Comparison of ENCODE assay signal across 14 mouse cellular contexts in the genomic region with DNA sequence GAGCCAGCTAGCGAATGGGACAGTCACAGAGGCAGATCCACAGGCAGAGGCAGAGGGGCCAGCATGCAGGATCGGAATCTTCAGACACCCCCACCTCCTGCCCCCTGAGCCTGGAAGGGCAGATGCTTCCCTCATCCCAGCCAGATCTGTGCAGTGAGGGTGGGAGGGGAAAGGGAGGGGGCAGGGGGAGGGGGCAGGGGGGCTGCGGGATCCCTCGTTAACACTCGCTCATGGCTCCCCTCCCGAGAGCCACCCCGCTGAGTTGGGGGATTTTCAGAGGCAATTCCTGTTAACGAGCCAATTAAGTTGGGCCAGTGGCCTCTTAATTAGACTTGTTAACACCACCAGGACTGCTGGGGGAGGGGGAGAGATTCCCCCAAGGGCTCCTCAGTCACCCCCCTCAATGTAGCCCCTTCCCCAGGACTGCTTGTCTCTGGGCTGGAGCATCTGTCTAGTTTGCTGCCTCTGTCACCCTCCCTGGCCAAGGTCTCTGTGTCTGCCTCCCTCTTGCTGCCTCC. TPM values are rescaled to one million over a fixed set of nuclear protein-coding genes. Genes with fewer than 3 reads are reported as not detected.
DNase-seq lines count a peak whose midpoint lies in the region; ATAC-seq lines count a peak whose summit lies in the region.
"Had no signal": no experiment of that assay in that cellular context is flagged by ENCODE, and none has a peak within 500 bp of the region (broad histone marks: within the 10 kb centered on the region; RNA-seq: fewer than 3 reads in every experiment).

No protein-coding gene starts in this region.

- H3K9ac ChIP-seq in heart, embryonic 12.5 days: 0 out of 2 replicates have a peak overlapping the region, but pooled peaks have one; percentile 26
- no peak overlapping the region for H3K9ac ChIP-seq in intestine, embryonic 15.5 days
- H3K9ac ChIP-seq in neural tube, embryonic 14.5 days (replicated peaks; ENCODE audit: low read depth, low read length): no peak overlapping the region
- H3K9ac ChIP-seq: liver, postnatal 0 days had no signal

- no peaks in the 10 kb centered on the region for H3K36me3 ChIP-seq in heart, embryonic 12.5 days
- H3K36me3 ChIP-seq in forebrain, embryonic 10.5 days (replicated peaks): peaks cover 90% of the 10 kb centered on the region
- H3K36me3 ChIP-seq in intestine, embryonic 15.5 days: no peaks in the 10 kb centered on the region
- H3K36me3 ChIP-seq in neural tube, embryonic 14.5 days (ENCODE audit: control insufficient read depth, insufficient read depth, low read length): no peaks in the 10 kb centered on the region

- H3K4me3 ChIP-seq in heart, embryonic 12.5 days: no peak overlapping the region
- H3K4me3 ChIP-seq in forebrain, embryonic 10.5 days: peak overlapping the region; percentile 38
- H3K4me3 ChIP-seq in intestine, embryonic 15.5 days (replicated peaks): no peak overlapping the region
- no peak overlapping the region for H3K4me3 ChIP-seq in neural tube, embryonic 14.5 days (ENCODE audit: low read depth, low read length)
- H3K4me3 ChIP-seq: myocyte had no signal

- H3K27ac ChIP-seq in heart, embryonic 12.5 days (ENCODE audit: poor library complexity, severe bottlenecking): no peak overlapping the region
- peak overlapping the region; percentile 89 for H3K27ac ChIP-seq in forebrain, embryonic 10.5 days
- H3K27ac ChIP-seq in intestine, embryonic 15.5 days: no peak overlapping the region
- H3K27ac ChIP-seq in neural tube, embryonic 14.5 days (ENCODE audit: low read depth, low read length): no peak overlapping the region

- H3K4me2 ChIP-seq in heart, embryonic 12.5 days: no peak overlapping the region
- no peak overlapping the region for H3K4me2 ChIP-seq in intestine, embryonic 15.5 days (replicated peaks)
- H3K4me2 ChIP-seq in neural tube, embryonic 14.5 days (ENCODE audit: low read depth, low read length): no peak overlapping the region

- 0 out of 2 replicates have a peak, but pooled peaks have one; percentile 13 for ATAC-seq in heart, embryonic 12.5 days (ENCODE audit: insufficient number of reproducible peaks, low FRiP score)
- ATAC-seq in intestine, embryonic 15.5 days: peak; percentile 51; the same call in 1 of the 2 replicates
- ATAC-seq in neural tube, embryonic 14.5 days (ENCODE audit: low read depth): peak; percentile 48; the same call in 1 of the 2 replicates
- ATAC-seq: CD4-positive, CD25-positive, alpha-beta regulatory T cell, adult 4 months; liver, postnatal 0 days had no signal

- intact Hi-C loops in heart, postnatal 36 days (cut with DNase I): no loop called here

- H3K27me3 ChIP-seq in heart, embryonic 12.5 days (replicated peaks): peaks cover 58% of the 10 kb centered on the region
- peaks cover 48% of the 10 kb centered on the region for H3K27me3 ChIP-seq in forebrain, embryonic 10.5 days (ENCODE audit: poor library complexity, severe bottlenecking)
- no peaks in the 10 kb centered on the region for H3K27me3 ChIP-seq in intestine, embryonic 15.5 days (replicated peaks)
- H3K27me3 ChIP-seq in neural tube, embryonic 14.5 days (ENCODE audit: control insufficient read depth, insufficient read depth, low read length): no peaks in the 10 kb centered on the region

- peaks cover 47% of the 10 kb centered on the region for H3K4me1 ChIP-seq in heart, embryonic 12.5 days (replicated peaks)
- H3K4me1 ChIP-seq in forebrain, embryonic 10.5 days: peaks cover 93% of the 10 kb centered on the region
- H3K4me1 ChIP-seq in intestine, embryonic 15.5 days (replicated peaks): peaks cover 27% of the 10 kb centered on the region
- peaks cover 35% of the 10 kb centered on the region for H3K4me1 ChIP-seq in neural tube, embryonic 14.5 days (ENCODE audit: control insufficient read depth, insufficient read depth, low read length)

- WGBS in heart, embryonic 12.5 days: 17% methylated on average over 8 of the region's 8 CpGs
- 3% methylated on average over 8 of the region's 8 CpGs for WGBS in forebrain, embryonic 10.5 days
- WGBS in intestine, embryonic 15.5 days: 21% methylated on average over 8 of the region's 8 CpGs
- 9% methylated on average over 8 of the region's 8 CpGs for WGBS in neural tube, embryonic 14.5 days

- H3K9me3 ChIP-seq in heart, embryonic 12.5 days (replicated peaks): no peaks in the 10 kb centered on the region
- H3K9me3 ChIP-seq in forebrain, embryonic 10.5 days: no peaks in the 10 kb centered on the region
- no peaks in the 10 kb centered on the region for H3K9me3 ChIP-seq in intestine, embryonic 15.5 days
- H3K9me3 ChIP-seq in neural tube, embryonic 14.5 days (ENCODE audit: control insufficient read depth, low read length): no peaks in the 10 kb centered on the region

- no peak for DNase-seq in heart, postnatal 36 days
- peak; percentile 87 for DNase-seq in forebrain, embryonic 10.5 days (ENCODE audit: extremely low spot score, low spot score)
- no peak for DNase-seq in thymus, postnatal 25 days
- no peak for DNase-seq in frontal cortex, adult 2 months (ENCODE audit: extremely low spot score in 1 of 2, low spot score in 1 of 2)
- no peak for DNase-seq in gastrocnemius, postnatal 4 days (ENCODE audit: low spot score in 2 of 2)
- DNase-seq: cerebellum, adult 9-11 months; gastrocnemius, postnatal 25 days; kidney, postnatal 36 days; liver, postnatal 0 days had no signal

RNA-seq across cellular contexts. Expression of a gene that starts 24.9 kb away (rescaled TPM):
- polyA plus RNA-seq in heart, embryonic 12.5 days (2016; fragmentation: Nextera tagmentation; extraction: Ambion mirVana): 3.7 TPM in 2 replicates
- total RNA-seq in heart, postnatal 36 days (2021): 1 to 10 TPM; 2.6 to 3.8 TPM
- polyA plus RNA-seq in forebrain, embryonic 10.5 days (2016; fragmentation: Nextera tagmentation; extraction: Ambion mirVana): 19.4 and 21.9 TPM in 2 replicates
- polyA plus RNA-seq in intestine, embryonic 15.5 days (2015; fragmentation: Nextera tagmentation; extraction: Ambion mirVana): 5.1 and 6.4 TPM in 2 replicates
- polyA plus RNA-seq in neural tube, embryonic 14.5 days (2014; fragmentation: Nextera tagmentation; extraction: Ambion mirVana): 15.6 and 19.9 TPM in 2 replicates
- 79.4 and 92.6 TPM in 2 replicates for polyA plus RNA-seq in frontal cortex, adult 2 months (2012; rRNA removed)
- 10 to 100 TPM; 40.8 to 41.9 TPM for total RNA-seq in gastrocnemius, postnatal 4 days (2021)
- polyA plus RNA-seq: CD4-positive, CD25-positive, alpha-beta regulatory T cell, adult 4 months had no signal

RNA-seq across cellular contexts. Expression of a gene that starts 27.8 kb away (rescaled TPM):
- 148 and 159 TPM in 2 replicates for polyA plus RNA-seq in heart, embryonic 12.5 days (2016; fragmentation: Nextera tagmentation; extraction: Ambion mirVana)
- total RNA-seq in heart, postnatal 36 days (2021): 10 to 100 TPM; 85.5 to 91.8 TPM
- polyA plus RNA-seq in forebrain, embryonic 10.5 days (2016; fragmentation: Nextera tagmentation; extraction: Ambion mirVana): 82.0 and 90.0 TPM in 2 replicates
- 127 and 129 TPM in 2 replicates for polyA plus RNA-seq in intestine, embryonic 15.5 days (2015; fragmentation: Nextera tagmentation; extraction: Ambion mirVana)
- polyA plus RNA-seq in neural tube, embryonic 14.5 days (2014; fragmentation: Nextera tagmentation; extraction: Ambion mirVana): 26.2 and 47.2 TPM in 2 replicates
- 37.0 and 38.1 TPM in 2 replicates for polyA plus RNA-seq in frontal cortex, adult 2 months (2012; rRNA removed)
- total RNA-seq in gastrocnemius, postnatal 4 days (2021): 100 to 1,000 TPM in 1 of 2 experiments, 10 to 100 TPM in 1; 85.8 to 111 TPM

RNA-seq across cellular contexts. Expression of a gene that starts 31.9 kb away (rescaled TPM):
- 4.4 and 4.9 TPM in 2 replicates for polyA plus RNA-seq in heart, embryonic 12.5 days (2016; fragmentation: Nextera tagmentation; extraction: Ambion mirVana)
- total RNA-seq in heart, postnatal 36 days (2021): 1 to 10 TPM; 9.1 to 9.9 TPM
- polyA plus RNA-seq in forebrain, embryonic 10.5 days (2016; fragmentation: Nextera tagmentation; extraction: Ambion mirVana): 19.7 and 21.3 TPM in 2 replicates
- polyA plus RNA-seq in intestine, embryonic 15.5 days (2015; fragmentation: Nextera tagmentation; extraction: Ambion mirVana): 10.8 and 11.2 TPM in 2 replicates
- polyA plus RNA-seq in neural tube, embryonic 14.5 days (2014; fragmentation: Nextera tagmentation; extraction: Ambion mirVana): 109 and 134 TPM in 2 replicates
- 111 and 117 TPM in 2 replicates for polyA plus RNA-seq in frontal cortex, adult 2 months (2012; rRNA removed)
- 10 to 100 TPM; 29.0 to 37.6 TPM for total RNA-seq in gastrocnemius, postnatal 4 days (2021)
- polyA plus RNA-seq: CD4-positive, CD25-positive, alpha-beta regulatory T cell, adult 4 months had no signal

RNA-seq across cellular contexts. Expression of a gene that starts 41.3 kb away (rescaled TPM):
- polyA plus RNA-seq in heart, embryonic 12.5 days (2016; fragmentation: Nextera tagmentation; extraction: Ambion mirVana): 39.7 and 40.9 TPM in 2 replicates
- 10 to 100 TPM; 31.6 to 32.3 TPM for total RNA-seq in heart, postnatal 36 days (2021)
- polyA plus RNA-seq in forebrain, embryonic 10.5 days (2016; fragmentation: Nextera tagmentation; extraction: Ambion mirVana): 97.3 and 98.1 TPM in 2 replicates
- 58.8 and 65.0 TPM in 2 replicates for polyA plus RNA-seq in intestine, embryonic 15.5 days (2015; fragmentation: Nextera tagmentation; extraction: Ambion mirVana)
- 61.3 and 65.5 TPM in 2 replicates for polyA plus RNA-seq in neural tube, embryonic 14.5 days (2014; fragmentation: Nextera tagmentation; extraction: Ambion mirVana)
- 30.7 and 32.5 TPM in 2 replicates for polyA plus RNA-seq in frontal cortex, adult 2 months (2012; rRNA removed)
- total RNA-seq in gastrocnemius, postnatal 4 days (2021): 10 to 100 TPM; 36.8 to 40.5 TPM

RNA-seq across cellular contexts. Expression of a gene that starts 50.9 kb away (rescaled TPM):
- 113 and 118 TPM in 2 replicates for polyA plus RNA-seq in heart, embryonic 12.5 days (2016; fragmentation: Nextera tagmentation; extraction: Ambion mirVana)
- total RNA-seq in heart, postnatal 36 days (2021): 10 to 100 TPM; 70.7 to 77.7 TPM
- 141 and 142 TPM in 2 replicates for polyA plus RNA-seq in forebrain, embryonic 10.5 days (2016; fragmentation: Nextera tagmentation; extraction: Ambion mirVana)
- 122 and 131 TPM in 2 replicates for polyA plus RNA-seq in intestine, embryonic 15.5 days (2015; fragmentation: Nextera tagmentation; extraction: Ambion mirVana)
- 259 and 281 TPM in 2 replicates for polyA plus RNA-seq in neural tube, embryonic 14.5 days (2014; fragmentation: Nextera tagmentation; extraction: Ambion mirVana)
- polyA plus RNA-seq in frontal cortex, adult 2 months (2012; rRNA removed): 189 and 190 TPM in 2 replicates
- 10 to 100 TPM; 49.8 to 52.9 TPM for total RNA-seq in gastrocnemius, postnatal 4 days (2021)
